Mouse (Mus musculus) forebrain, embryonic 11.5 days (tissue): ENCODE measurements around the gene Sf3b3. TPM values are rescaled to one million over a fixed set of nuclear protein-coding genes. Genes with fewer than 3 reads are reported as not detected.

Experiments used
- ATAC-seq: fragments of 200-750 bp; cut with Nextera tagmentation; replicated peaks from 2 replicates; pipeline ENCODE4 v1.8.0; 2017; ENCODE audit warnings: moderate TSS enrichment; ENCODE audit not compliant: low FRiP score
- DNase-seq: peaks from one replicate; pipeline ENCODE4 v3.0.0-alpha.2; 2017; ENCODE audit warnings: low spot score
- H3K27ac ChIP-seq: fragments of 300-500 bp; sonication (generic); 2 replicates; pipeline ENCODE4 v1.5.1; 2014; ENCODE audit warnings: low read depth, low read length
- H3K27me3 ChIP-seq: fragments of 300-500 bp; sonication (generic); 2 replicates; pipeline ENCODE4 v1.6.1; 2014; ENCODE audit warnings: mild to moderate bottlenecking, low read length, mixed read lengths; ENCODE audit not compliant: control insufficient read depth, insufficient read depth
- H3K36me3 ChIP-seq: fragments of 300-500 bp; sonication (generic); 2 replicates; pipeline ENCODE4 v1.6.1; 2014; ENCODE audit warnings: mild to moderate bottlenecking, low read length, moderate library complexity, mixed read lengths; ENCODE audit not compliant: control insufficient read depth, insufficient read depth
- H3K4me1 ChIP-seq: fragments of 300-500 bp; sonication (generic); replicated peaks from 2 replicates; pipeline ENCODE4 v1.6.1; 2014; ENCODE audit warnings: low read length, mixed read lengths; ENCODE audit not compliant: control insufficient read depth, insufficient read depth
- H3K4me2 ChIP-seq: fragments of 300-500 bp; sonication (generic); 2 replicates; pipeline ENCODE4 v1.6.1; 2014; ENCODE audit warnings: low read depth, mild to moderate bottlenecking, low read length, moderate library complexity, mixed read lengths; ENCODE audit not compliant: severe bottlenecking
- H3K4me3 ChIP-seq: fragments of 300-500 bp; sonication (generic); 2 replicates; pipeline ENCODE4 v1.5.1; 2014; ENCODE audit warnings: low read depth, low read length
- H3K9ac ChIP-seq: fragments of 300-500 bp; sonication (generic); 2 replicates; pipeline ENCODE4 v1.6.1; 2014; ENCODE audit warnings: low read length
- H3K9me3 ChIP-seq: fragments of 300-500 bp; sonication (generic); 2 replicates; pipeline ENCODE4 v1.6.1; 2016; ENCODE audit warnings: low read length, mixed read lengths; ENCODE audit not compliant: control insufficient read depth
- WGBS: fragments of 180-500 bp; shearing (Covaris S2); extraction: QIAGEN DNeasy Blood & Tissue Kit; methylation state at CpG from one replicate; pipeline ENCODE4 v1.1.7; 2014; 5-methylcytosine and 5-hydroxymethylcytosine counted together
- polyA plus RNA-seq: library from polyadenylated mRNA; unstranded; fragments of >200 nt; fragmentation: Nextera tagmentation; extraction: Ambion mirVana; gene quantifications from 2 replicates; pipeline ENCODE4 v1.2.1, GENCODE M21; 2014

Sf3b3 gene
- polyA plus RNA-seq, 1 experiment from 2014 or later: 231 TPM

DNA sequence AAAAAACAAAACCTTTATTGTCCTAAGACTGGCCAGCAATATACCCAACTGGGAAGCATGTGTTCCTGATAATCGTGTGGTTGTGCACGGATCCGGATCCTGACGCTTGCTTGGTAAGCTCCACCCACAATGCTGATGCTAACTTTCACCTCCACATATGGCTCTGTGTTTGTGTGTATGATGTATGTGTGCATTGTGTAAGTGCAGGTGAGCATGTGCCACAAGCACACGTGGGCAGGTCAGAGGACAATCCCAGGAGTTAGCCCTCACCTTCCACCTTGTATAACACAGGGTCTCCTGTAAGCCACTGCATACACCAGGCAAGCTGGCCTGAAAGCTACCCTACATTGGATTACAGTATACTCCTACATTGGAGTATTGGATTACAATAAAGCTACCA lies 3.4 kb downstream of the Sf3b3 start:
- Histone ChIP-seq H3K27ac (no peak overlapping the region), H3K4me2 (no peak overlapping the region), H3K9ac (no peak overlapping the region), H3K9me3 (no peaks in the 10 kb centered on the region), H3K36me3 (peaks cover 22% of the 10 kb centered on the region), H3K4me1 (peaks cover 9% of the 10 kb centered on the region; the same call in 1 of the 2 replicates), H3K27me3 (no peaks in the 10 kb centered on the region), H3K4me3 (no peak overlapping the region)
- ATAC-seq (no peak), DNase-seq (no peak)
- 86% methylated on average over 5 of the region's 5 CpGs for WGBS

DNA sequence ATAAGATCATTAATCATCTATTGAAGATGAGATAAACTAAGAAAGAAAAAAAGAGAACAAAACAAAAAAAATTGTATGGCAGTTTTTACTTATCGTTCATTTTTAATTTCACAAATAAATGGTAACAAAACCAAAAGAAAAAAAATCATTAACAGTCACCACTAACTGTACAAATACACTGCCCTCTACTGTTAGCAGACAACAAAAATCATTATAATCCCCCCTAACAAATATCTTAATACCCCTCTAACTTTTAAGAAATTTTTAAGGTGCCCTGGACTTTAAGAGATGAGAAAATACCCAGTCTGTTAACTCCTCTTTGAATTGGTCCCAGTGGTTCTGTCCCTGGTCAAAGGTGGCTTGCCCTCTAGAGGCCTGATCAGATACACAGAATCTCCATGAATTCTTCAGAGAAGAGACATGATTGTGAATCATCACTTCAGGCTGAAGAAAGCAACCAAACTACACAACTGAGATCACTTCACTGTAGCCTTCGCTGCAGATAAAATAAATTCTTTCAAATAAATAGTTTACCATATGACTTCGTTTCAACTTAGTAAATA lies 4.5 kb downstream of the Sf3b3 start:
- ATAC-seq (no peak), DNase-seq (no peak)
- Histone ChIP-seq H3K4me3 (no peak overlapping the region), H3K4me1 (peaks cover 6% of the 10 kb centered on the region; the same call in 1 of the 2 replicates), H3K36me3 (peaks cover 25% of the 10 kb centered on the region), H3K27me3 (no peaks in the 10 kb centered on the region), H3K9ac (no peak overlapping the region), H3K27ac (no peak overlapping the region), H3K4me2 (no peak overlapping the region), H3K9me3 (no peaks in the 10 kb centered on the region)
- WGBS: 95% methylated on average over 3 of the region's 3 CpGs

DNA sequence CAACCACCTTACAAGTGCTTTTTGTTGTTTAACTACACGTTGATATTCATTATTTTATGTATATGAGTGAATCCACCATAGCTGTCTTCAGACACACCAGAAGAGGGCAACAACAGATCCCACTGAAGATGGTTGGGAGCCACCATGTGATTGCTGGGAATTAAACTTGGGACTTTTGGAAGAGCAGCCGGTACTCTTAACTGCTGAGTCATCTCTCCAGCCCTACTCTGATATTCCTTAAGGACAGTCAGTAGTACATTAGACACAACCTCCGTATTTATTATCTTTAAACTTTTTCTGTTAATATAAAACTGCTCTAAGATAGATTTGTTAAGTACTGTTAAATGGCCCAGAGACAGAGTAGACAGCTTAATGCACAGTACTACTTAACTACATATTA lies 14.6 kb downstream of the Sf3b3 start:
- WGBS: 91% methylated on average over 3 of the region's 3 CpGs
- H3K27ac ChIP-seq: no peak overlapping the region
- no peaks in the 10 kb centered on the region for H3K9me3 ChIP-seq
- no peaks in the 10 kb centered on the region for H3K27me3 ChIP-seq
- peaks cover 32% of the 10 kb centered on the region for H3K36me3 ChIP-seq
- H3K9ac ChIP-seq: no peak overlapping the region
- no peak for ATAC-seq
- no peak overlapping the region for H3K4me2 ChIP-seq
- H3K4me1 ChIP-seq: no peaks in the 10 kb centered on the region
- no peak overlapping the region for H3K4me3 ChIP-seq
- DNase-seq: no peak

DNA sequence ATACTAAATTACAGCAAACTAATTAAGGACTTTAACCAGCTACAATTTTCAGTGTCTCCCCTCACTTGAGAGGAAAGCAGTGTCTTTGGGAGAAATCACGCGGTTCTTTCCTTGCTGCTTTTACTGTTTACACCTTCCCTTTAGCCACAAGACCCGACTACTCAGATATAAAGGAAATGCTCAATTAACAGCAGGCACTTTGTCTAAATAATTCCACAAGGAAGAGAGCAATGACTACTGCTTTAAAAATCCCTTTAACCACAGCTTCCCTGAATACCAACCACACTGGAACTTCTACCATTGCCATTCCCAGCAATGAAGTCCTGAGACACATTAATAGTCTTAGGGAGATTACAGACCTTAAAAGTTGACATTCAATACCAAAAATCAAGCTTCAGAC lies 18.1 kb downstream of the Sf3b3 start:
- no peak for DNase-seq
- no peak overlapping the region for H3K4me3 ChIP-seq
- no peak overlapping the region for H3K27ac ChIP-seq
- peaks cover 28% of the 10 kb centered on the region for H3K36me3 ChIP-seq
- H3K4me1 ChIP-seq: no peaks in the 10 kb centered on the region
- no peak for ATAC-seq
- no peaks in the 10 kb centered on the region for H3K9me3 ChIP-seq
- no peak overlapping the region for H3K9ac ChIP-seq
- H3K4me2 ChIP-seq: no peak overlapping the region
- H3K27me3 ChIP-seq: no peaks in the 10 kb centered on the region
- WGBS: 90% methylated on average over 3 of the region's 3 CpGs

DNA sequence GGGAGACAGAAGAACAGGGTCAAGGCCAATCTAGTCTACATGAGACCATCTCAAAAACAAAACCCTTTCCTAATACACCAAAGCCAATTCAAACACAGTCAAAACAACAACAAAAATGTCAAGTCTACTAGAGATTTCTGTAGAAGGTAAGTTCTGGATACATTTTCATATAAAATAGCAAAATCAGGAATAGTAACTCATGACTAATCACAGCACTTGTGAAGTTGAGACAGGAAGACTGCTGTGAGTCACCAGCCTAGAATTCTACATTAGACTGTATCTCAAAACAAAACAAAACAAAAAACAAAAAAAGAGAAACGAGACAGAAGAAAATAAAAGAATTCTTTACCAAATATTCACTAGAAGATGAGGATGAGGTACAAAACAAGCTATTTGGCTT lies 21.7 kb downstream of the Sf3b3 start:
- H3K4me3 ChIP-seq: no peak overlapping the region
- H3K27me3 ChIP-seq: no peaks in the 10 kb centered on the region
- ATAC-seq (no peak), DNase-seq (no peak)
- no peak overlapping the region for H3K27ac ChIP-seq
- H3K36me3 ChIP-seq: peaks cover 42% of the 10 kb centered on the region
- no peak overlapping the region for H3K9ac ChIP-seq
- no peaks in the 10 kb centered on the region for H3K9me3 ChIP-seq
- 84% methylated on average over 1 of the region's 1 CpGs for WGBS
- H3K4me1 ChIP-seq: no peaks in the 10 kb centered on the region
- no peak overlapping the region for H3K4me2 ChIP-seq

DNA sequence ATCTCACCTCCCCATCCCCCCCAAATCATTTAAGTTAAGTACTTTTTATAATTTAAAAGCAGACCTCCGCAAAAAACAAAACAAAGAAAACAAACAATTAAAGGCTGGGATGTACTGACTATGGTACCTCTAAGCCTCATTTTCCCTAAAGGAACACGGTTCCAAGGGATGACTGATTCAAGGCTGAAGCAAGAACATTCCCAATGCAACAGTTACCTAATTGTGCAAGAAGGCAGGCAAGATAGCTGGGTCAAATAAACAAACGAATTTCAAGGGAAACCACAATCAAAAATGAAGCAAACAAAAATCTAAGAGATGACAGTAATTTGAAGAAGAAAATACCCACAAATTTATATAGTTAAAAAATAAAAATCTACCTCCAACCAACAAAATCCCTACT lies 24.6 kb downstream of the Sf3b3 start:
- no peaks in the 10 kb centered on the region for H3K27me3 ChIP-seq

DNA sequence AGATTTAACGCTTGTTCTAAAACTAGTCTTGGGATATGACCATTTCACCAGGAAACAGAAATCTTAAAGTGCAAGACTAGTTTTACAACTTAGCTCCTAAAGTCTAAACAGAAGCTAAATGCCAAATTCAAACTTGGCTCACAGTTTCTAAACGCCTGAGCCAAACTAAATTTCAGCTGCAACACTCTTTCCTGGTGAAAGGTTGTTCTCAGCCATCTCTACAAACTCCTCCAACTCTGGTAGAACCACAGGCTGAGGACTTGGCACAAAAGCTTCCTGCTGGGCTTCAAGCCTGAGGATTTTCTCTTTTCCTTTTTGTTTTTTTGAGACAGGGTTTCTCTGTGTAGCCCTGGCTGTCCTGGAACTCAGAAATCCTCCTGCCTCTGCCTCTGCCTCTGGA lies 26.3 kb downstream of the Sf3b3 start:
- no peaks in the 10 kb centered on the region for H3K27me3 ChIP-seq
- H3K36me3 ChIP-seq: peaks cover 46% of the 10 kb centered on the region
- DNase-seq (no peak), ATAC-seq (no peak)
- H3K27ac ChIP-seq: no peak overlapping the region
- H3K4me2 ChIP-seq: no peak overlapping the region
- H3K4me1 ChIP-seq: no peaks in the 10 kb centered on the region
- 93% methylated on average over 2 of the region's 2 CpGs for WGBS
- H3K4me3 ChIP-seq: no peak overlapping the region
- H3K9ac ChIP-seq: no peak overlapping the region
- H3K9me3 ChIP-seq: no peaks in the 10 kb centered on the region

More for the DNA sequence above, 24.6 kb downstream of the Sf3b3 start:
- Histone ChIP-seq H3K36me3 (peaks cover 45% of the 10 kb centered on the region), H3K4me3 (no peak overlapping the region), H3K9me3 (no peaks in the 10 kb centered on the region), H3K4me2 (no peak overlapping the region), H3K27ac (no peak overlapping the region), H3K9ac (no peak overlapping the region), H3K4me1 (no peaks in the 10 kb centered on the region)
- ATAC-seq: no peak
- 91% methylated on average over 3 of the region's 3 CpGs for WGBS
- no peak for DNase-seq

DNA sequence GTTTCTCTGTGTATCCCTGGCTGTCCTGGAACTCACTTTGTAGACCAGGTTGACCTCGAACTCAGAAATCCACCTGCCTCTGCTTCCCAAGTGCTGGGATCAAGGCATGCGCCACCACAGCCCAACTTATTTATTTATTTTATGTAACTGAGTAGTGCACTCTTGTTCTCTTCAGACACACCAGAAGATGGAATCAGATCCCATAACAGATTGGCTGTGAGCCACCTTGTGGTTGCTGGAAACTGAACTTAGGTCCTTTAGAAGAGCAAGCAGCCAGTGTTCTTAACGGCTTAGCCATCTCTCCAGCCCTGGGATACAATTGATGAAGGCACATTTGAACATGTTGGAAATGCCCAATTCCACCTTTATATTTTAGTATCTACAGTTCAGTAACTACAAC lies 28.0 kb downstream of the Sf3b3 start:
- H3K4me2 ChIP-seq: no peak overlapping the region
- no peaks in the 10 kb centered on the region for H3K27me3 ChIP-seq
- H3K4me3 ChIP-seq: no peak overlapping the region
- H3K27ac ChIP-seq: no peak overlapping the region
- WGBS: 93% methylated on average over 3 of the region's 3 CpGs
- H3K36me3 ChIP-seq: peaks cover 50% of the 10 kb centered on the region
- H3K9ac ChIP-seq: no peak overlapping the region
- no peak for ATAC-seq
- no peak for DNase-seq
- no peaks in the 10 kb centered on the region for H3K4me1 ChIP-seq
- H3K9me3 ChIP-seq: no peaks in the 10 kb centered on the region

DNA sequence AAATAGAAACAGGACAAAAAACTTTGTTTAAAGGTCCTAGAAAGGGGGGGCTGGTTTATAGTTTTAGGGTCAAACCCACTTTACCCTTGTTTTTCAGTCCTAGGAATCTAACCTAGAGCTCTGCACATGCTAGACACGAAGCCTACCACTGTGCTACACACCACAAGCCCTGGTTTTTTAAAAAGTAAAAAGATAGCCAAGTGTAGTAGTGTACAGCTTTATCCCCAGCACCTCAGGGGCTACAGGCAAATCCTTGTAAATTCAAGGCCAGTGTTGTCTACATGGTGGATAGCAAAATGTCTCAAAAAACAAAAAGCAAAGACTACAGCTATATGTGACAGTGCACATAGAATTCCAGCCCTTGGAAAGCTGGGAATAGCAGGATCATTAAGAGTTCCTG lies 29.6 kb downstream of the Sf3b3 start:
- Histone ChIP-seq H3K9ac (no peak overlapping the region), H3K4me1 (no peaks in the 10 kb centered on the region), H3K27ac (no peak overlapping the region), H3K27me3 (no peaks in the 10 kb centered on the region), H3K4me3 (no peak overlapping the region), H3K4me2 (no peak overlapping the region), H3K36me3 (peaks cover 49% of the 10 kb centered on the region), H3K9me3 (no peaks in the 10 kb centered on the region)
- DNase-seq (no peak), ATAC-seq (no peak)
- 90% methylated on average over 1 of the region's 1 CpGs for WGBS
